Mouse (Mus musculus) cerebellum, postnatal 10 days (tissue): Measurements from ENCODE around the gene Ttll1.

Source experiments
- DNase-seq, 2 experiments: peaks; one replicate each; pipeline ENCODE4 v3.0.0; 2021; ENCODE audit warnings: mixed read lengths in 2 of 2

Gene Ttll1

DNA sequence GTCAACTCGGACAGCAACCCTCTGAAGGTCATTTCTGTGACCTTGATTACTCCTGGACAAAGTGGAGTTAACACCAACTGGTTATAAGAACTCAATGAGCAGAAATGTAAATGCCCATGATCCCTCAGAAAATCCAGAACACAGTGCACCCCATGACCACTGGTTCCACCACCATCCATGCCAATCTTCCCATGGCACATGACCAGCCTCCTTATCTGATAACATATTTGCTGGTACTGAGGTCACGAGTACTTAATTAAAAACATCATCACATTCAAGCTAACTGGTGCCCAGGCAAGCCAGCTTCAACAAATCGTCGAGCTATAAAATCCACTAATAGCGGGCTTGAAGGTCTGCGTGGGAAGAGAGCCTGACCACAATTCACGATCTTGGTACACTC is 56.3 kb downstream of the Ttll1 start:
- DNase-seq, result no peak

- no peak for DNase-seq
These were observed 56.8 kb downstream of the Ttll1 start for GRCm38 (mm10) chr15:83453879-83454278.

DNA sequence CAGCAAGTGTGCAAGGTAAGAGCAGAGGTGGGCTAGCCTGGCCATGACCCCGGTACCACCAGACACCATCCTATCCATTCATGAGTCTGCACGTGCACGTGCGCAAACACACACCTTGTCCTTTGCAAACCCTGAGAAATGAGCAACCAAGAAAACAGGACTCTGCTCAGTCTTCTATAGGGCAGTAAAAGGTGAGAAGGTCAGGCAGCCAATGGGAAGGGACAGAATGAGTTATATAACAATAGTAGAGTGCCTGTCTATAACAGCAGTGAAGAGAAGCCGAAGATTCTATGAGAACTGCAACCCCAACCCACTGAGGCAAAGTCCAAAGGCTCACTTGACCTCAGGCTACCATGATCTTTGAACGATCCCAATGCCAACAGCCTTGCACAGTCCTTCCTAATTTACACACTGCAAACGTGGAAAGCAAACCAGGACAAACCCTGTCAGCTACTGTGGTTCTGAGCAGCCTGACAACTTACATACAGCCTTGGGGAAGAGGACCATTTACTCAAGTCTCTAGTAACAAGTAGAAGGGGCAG is 58.4 kb downstream of the Ttll1 start:
- DNase-seq, result no peak

DNA sequence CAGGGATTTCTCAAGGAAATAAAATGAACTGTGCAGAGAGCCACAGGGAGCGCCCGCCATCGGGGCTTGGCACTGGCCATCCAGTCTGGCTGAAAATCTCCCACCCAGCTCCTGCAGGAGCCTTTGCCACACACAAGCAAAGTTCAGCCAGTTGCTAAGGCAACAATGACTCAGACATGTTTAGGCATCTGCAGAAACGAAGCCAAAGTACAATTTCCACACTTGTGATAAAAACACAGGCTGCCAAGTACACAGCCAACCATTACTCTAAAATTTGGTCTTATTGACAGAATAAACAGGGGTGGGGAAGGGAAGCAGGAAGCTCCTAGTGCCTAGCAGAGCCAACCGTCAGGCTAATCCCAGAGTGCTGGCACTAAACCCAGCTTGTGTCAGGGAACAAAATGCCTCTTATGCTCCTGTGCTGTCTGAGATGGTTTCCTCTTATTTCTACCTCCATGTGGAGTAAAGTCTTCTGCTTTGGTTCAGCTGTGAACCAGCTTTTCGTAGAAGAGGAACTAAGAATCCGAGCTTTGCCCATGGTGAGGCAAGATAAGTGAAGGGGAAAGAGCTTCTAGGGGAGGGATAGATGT is 59.0 kb downstream of the Ttll1 start:
- peak; percentile 39 to 51 for DNase-seq

GRCm38 (mm10) chr15:83450007-83450406 is 60.7 kb downstream of the Ttll1 start:
- DNase-seq, result no peak

GRCm38 (mm10) chr15:83448646-83449045 is 62.0 kb downstream of the Ttll1 start:
- peak; percentile 27 to 44 for DNase-seq

GRCm38 (mm10) chr15:83447791-83448544 is 62.7 kb downstream of the Ttll1 start:
- no peak for DNase-seq

DNA sequence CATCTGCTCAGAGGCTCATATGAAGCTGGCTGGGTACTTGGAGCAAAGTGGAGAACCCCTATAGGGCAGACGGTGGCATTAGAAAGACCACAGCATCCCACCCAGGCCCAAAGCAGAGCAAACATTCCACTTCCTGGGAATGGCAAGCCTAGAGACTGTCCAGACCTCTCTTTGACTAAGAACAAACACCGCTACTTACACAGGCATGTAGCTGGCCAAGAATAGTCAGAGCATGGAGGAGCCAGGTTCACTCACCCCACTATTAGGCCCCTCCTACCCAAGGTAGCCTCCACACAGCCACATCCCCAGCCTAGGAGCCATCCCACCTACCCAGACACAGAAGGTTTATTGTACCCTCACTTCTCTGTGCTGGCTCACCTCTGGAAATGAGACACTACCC is 64.8 kb downstream of the Ttll1 start:
- DNase-seq, result no peak

DNA sequence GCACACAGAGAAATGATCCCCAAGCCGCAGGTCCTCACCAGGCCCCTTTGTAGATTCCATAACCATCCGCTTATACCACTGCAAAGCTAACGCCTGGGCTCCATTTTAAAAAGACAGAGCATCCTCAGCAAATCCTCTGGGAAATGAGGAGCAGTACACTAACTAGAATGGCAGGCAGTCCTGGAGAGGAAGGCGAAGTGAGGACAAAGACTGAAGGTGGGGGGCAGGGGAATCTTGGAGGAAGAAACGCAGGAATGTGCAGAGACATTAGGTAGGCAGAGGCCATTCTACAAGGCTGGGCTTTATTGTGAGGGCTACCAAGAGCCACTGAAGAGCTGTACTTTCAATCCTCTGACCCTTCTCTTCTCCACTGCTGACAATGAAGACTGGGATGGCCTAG is 65.3 kb downstream of the Ttll1 start:
- DNase-seq, result no peak

DNA sequence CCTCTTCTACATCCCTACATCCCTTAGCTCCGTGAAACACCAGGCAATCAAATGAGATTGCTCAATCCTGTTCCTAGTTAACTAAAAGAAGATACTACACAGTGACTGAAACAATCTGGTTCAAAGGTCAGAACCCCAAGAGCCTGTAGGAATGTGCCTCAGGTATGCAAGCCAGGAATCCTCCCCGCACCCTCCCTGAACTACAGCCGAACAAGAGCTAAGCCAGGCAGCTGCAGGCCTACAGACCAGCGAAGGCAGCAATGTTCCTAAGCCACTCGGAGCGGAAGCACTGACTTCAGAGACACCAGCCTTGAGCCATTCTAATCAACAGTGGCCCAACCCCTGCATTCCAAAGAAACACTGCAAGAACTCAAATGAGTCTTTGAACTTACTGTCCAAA is 66.3 kb downstream of the Ttll1 start:
- DNase-seq, result no peak

DNA sequence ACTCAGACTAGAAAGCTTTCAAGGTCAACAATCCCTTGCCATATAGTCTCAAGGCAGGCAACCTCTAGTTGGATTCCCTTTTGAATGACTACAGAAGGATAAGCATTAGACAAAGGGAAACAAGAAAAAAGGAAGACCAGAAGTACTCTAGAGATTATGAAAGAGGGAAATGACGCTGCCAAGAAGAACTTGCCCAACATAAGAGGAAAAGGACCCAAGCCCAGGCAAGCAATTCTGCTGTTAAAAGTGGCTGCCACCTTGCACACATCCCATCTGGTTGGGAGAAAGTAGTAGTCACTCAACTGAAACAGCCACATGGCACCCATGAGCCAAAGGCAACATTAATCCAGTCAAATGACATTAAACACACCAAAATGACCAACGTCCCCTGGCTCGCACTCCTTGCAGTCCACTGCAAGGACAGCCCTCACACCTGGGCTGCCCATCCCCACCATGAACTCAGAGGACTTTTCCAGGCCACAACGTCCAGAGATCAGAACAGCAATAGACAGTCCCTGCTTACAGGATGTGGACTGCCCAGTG is 68.1 kb downstream of the Ttll1 start:
- DNase-seq, result no peak

GRCm38 (mm10) chr15:83440726-83441125 is 70.0 kb downstream of the Ttll1 start:
- DNase-seq, result no peak

GRCm38 (mm10) chr15:83436541-83436940 is 74.2 kb downstream of the Ttll1 start:
- DNase-seq, result no peak

DNA sequence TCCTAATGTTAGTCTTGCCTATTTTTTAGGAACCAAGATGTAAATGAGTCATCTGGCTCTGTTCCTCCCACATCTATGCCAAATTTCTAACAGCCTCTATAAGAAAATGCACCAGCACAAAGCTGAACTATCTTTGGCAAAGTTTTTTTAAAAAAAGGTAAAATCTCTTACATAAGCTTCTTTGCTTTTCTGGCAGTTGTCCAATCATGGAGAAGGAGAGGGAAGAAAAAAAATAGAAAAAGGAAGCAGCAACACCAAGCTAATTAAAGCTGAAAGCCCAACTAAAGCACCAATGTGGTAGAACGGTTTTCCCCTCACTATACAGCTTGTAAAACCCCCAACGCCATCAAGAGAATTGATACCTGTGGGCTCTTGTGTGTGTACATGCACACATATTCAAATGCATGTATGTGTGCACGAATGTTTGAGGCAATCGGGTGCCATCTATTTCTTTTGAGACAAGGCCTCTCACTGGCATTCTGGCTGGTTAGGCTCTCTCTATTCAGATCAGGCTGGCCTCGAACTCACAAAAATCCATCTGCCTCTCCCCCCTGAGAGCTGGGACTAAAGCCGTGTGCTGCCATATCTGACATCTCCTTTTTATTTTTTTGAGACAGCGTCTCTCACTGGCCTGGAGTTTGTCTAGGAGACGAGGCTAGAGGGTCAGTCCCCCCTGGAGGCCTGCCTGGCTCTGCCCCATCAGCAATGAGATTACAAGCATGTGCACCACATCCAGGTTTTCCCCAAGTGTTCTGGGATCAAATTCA is 75.2 kb downstream of the Ttll1 start:
- DNase-seq, result no peak

DNA sequence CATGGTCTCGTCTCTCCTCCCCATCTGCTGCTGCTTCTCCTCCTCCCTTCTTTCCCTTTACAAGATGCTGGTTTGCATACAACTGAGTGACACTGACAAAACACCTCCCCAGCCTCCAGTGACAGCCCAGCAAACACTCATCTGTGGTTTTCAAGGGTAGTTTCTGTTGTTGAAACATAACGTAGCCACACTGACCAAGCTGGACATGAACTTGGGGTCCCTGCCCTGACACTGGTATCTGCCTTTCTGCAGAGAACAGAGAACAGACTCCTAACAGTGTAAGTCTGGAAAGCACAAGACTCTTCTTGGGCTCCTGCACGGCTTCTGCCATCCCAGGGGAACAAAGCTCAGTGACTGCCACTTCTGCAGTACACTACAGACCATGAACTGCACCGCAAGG is 76.0 kb downstream of the Ttll1 start:
- DNase-seq, result no peak
